Mouse (Mus musculus) liver, embryonic 14.5 days (tissue): ENCODE data around the gene Ankrd63.

Experiments
- CTCF ChIP-seq: IDR thresholded peaks from 2 replicates; pipeline ENCODE4 v1.5.1; 2016; ENCODE audit warnings: antibody characterized with exemption, low read depth, control low read depth
- EP300 ChIP-seq: IDR thresholded peaks from 2 replicates; pipeline ENCODE4 v1.6.1; 2016; ENCODE audit warnings: antibody characterized with exemption, low read depth

GRCm38 (mm10) chr2:118679577-118679976 is 24.2 kb downstream of the Ankrd63 start:
- TF ChIP-seq CTCF (no peak), EP300 (no peak)
